Mouse (Mus musculus) B cell, adult 67 days (primary cell): ENCODE data around the gene Fabp1. TPM values are rescaled to one million over a fixed set of nuclear protein-coding genes. Genes with fewer than 3 reads are reported as not detected.

ENCODE experiments used
- total RNA-seq, 2 experiments: library from RNA; stranded (reverse); gene quantifications; 4 replicates each; pipeline ENCODE4 v1.2.4; 2023

Fabp1 gene
- total RNA-seq: not detected

GRCm38 (mm10) chr6:71199612-71200011 is at the start of gene Fabp1:
Fabp1 (plus strand) TSS chr6:71199827.

Other genes with a start within 250 kb of the Fabp1 start
- not detected for gene Foxi3, start 243.3 kb upstream of the Fabp1 start, total RNA-seq
- not detected for gene Thnsl2, start 55.4 kb upstream of the Fabp1 start, total RNA-seq
- 10 to 100 TPM; 32.3 to 41.4 TPM for gene Krcc1, start 71.8 kb downstream of the Fabp1 start, total RNA-seq
- not detected for gene Smyd1, start 122.4 kb downstream of the Fabp1 start, total RNA-seq
- 1 to 10 TPM in 1 of 2 experiments, not detected in 1; 1.5 TPM for gene Cd8b1, start 123.0 kb downstream of the Fabp1 start, total RNA-seq
- gene Cd8a, start 173.6 kb downstream of the Fabp1 start, total RNA-seq: 1 to 10 TPM in 1 of 2 experiments, under 1 TPM in 1; 0.18 to 1.5 TPM
- gene Rmnd5a, start 240.8 kb downstream of the Fabp1 start, total RNA-seq: 10 to 100 TPM; 59.6 to 63.7 TPM